Mouse (Mus musculus) olfactory bulb, adult 2 months (tissue): Measurements from ENCODE around the gene Ado. TPM values are rescaled to one million over a fixed set of nuclear protein-coding genes. Genes with fewer than 3 reads are reported as not detected.

Experiments used
- H3K27ac ChIP-seq: fragments of 200-500 bp; 2 replicates; pipeline ENCODE4 v1.5.1; 2012; ENCODE audit warnings: low read depth, low read length; ENCODE audit not compliant: insufficient read depth
- H3K4me1 ChIP-seq: fragments of 200-500 bp; 2 replicates; pipeline ENCODE4 v1.6.1; 2012; ENCODE audit warnings: low read length; ENCODE audit not compliant: control insufficient read depth, insufficient read depth
- H3K4me3 ChIP-seq: fragments of 200-500 bp; 2 replicates; pipeline ENCODE4 v1.5.1; 2012; ENCODE audit warnings: mild to moderate bottlenecking, low read depth, low read length, moderate library complexity; ENCODE audit not compliant: insufficient read depth
- CTCF ChIP-seq: fragments of 200-500 bp; IDR thresholded peaks from 2 replicates; pipeline ENCODE4 v1.5.1; 2012; ENCODE audit warnings: low read depth, mild to moderate bottlenecking, low read length, moderate library complexity; ENCODE audit not compliant: insufficient read depth
- POLR2A ChIP-seq: fragments of 200-500 bp; IDR thresholded peaks from 2 replicates; pipeline ENCODE4 v1.6.1; 2012; ENCODE audit warnings: mild to moderate bottlenecking, low read depth, low read length, moderate library complexity; ENCODE audit not compliant: insufficient read depth
- WGBS: fragments of 180-500 bp; shearing (Covaris S2); methylation state at CpG from one replicate; pipeline ENCODE4 v1.1.7; 2018; 5-methylcytosine and 5-hydroxymethylcytosine counted together
- polyA plus RNA-seq: library from polyadenylated mRNA; stranded (reverse); fragments of >200 nt; gene quantifications from 2 replicates; pipeline ENCODE4 v1.2.4, GENCODE M21; 2012; ENCODE audit warnings: low replicate concordance; ENCODE audit not compliant: missing spikeins, insufficient read depth, insufficient read length

Ado gene
- polyA plus RNA-seq = not detected in 2 replicates

DNA sequence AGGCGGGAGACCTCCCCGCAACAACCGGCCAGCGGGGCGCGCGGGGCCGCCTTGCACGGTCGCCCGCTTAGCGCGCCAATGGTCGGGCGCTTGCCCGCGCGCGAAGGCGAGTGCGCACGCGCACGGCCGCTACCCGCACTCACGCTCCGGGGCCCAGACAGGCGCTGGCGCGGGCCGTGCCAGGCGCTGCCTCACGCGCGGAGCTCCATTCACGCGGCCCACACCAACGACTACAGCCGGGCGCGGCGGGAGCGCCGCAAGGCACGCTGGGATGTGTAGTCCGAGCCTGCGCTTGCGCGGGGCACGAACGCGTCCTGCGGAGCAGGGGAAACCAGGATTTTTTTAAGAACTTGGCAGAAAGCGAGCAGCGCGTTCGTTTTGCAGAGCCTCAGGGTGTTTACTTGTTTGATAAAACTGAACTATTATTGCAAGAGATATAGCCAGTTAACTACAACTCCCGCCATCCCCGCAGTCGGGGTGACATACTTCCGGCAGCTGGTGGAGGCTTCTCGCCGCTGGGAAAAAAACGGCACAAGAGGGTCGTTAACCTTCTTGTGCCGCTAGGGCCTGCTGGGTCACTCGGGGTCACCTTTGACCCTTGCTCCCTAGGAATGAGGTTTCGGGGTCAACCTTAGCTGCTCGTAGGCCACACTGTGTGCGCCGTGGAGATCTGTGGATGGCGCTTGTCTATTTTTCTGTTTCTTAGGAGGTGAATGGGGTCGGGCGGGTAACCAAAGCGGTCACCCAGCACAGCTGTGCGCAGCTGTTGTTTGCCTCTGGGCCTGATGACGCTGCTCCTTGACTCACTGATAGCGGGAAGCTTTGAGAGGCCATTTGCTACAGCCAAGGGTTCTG lies at the start of gene Ado:
Gene Ado, minus strand, starts transcription at position 79 of the 855 bp plus-strand sequence.
- Histone ChIP-seq H3K27ac (peak within 1 kb of the TSS; percentile 95), H3K4me3 (peak within 1 kb of the TSS; percentile 62), H3K4me1 (peaks cover 10% of the 10 kb centered on the region)
- TF ChIP-seq CTCF (0 out of 2 replicates have a peak, but pooled peaks have one; percentile 23), POLR2A (peak; percentile 52)
- WGBS = under 1% methylated on average over 79 of the region's 79 CpGs

DNA sequence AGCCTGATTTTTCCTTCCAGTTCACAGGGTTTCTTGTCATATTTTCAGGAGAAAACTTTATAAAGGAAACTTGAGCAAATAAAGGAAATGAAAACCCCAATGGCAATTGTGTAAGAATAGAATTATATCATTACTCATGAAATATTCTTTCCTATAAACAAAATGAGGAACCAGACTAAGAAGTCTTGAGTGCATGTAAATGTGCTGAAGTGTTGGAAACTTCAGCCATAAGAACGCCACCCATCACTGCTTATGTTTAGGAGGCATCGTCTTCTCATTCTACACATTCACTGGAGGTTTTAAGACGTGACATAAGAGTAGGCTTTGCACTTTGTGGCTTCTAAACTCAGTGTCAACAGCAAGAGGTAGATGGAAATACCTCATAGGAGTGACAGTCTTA lies 46.5 kb upstream of the Ado start:
- Histone ChIP-seq H3K4me3 (no peak overlapping the region), H3K4me1 (no peaks in the 10 kb centered on the region), H3K27ac (no peak overlapping the region)
- TF ChIP-seq CTCF = no peak
- TF ChIP-seq POLR2A = no peak
- WGBS = 97% methylated on average over 3 of the region's 3 CpGs

DNA sequence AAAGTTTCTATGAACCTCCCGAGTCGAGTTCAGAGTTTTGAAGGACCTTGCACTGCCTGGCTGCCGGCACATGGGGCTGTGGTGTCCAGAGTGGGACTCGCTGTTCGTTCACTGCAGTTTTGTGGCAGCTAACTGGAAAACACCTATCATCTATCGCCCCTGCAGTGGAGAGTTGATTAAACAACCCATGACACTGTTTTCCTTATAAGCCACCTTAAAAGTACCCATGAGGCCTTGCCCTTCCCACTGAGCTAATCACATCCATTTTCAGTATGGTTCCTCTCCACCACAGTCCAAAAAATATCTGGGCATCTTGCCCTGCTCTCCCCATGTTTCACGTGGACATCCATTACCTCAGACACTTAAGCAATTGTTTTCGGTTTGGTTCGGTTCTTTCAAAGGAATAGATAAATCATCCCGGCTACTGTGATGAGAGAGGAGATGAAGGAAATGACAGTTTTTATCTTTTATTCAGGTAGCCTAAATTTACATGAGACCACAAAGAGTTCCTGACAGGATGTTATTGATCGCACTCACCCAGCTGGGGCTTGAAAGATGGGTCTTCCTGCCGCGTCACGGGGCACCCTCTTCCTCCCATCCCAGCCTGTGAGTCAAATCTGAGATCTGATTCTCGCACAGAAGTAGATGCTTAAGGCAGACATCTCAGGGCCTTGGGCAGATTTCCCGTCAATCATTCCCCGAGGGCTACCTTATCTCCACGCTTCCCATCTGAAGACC lies 37.3 kb upstream of the Ado start:
- TF ChIP-seq POLR2A (no peak), CTCF (no peak)
- H3K27ac ChIP-seq = no peak overlapping the region
- 92% methylated on average over 18 of the region's 18 CpGs for WGBS
- no peak overlapping the region for H3K4me3 ChIP-seq
- no peaks in the 10 kb centered on the region for H3K4me1 ChIP-seq

DNA sequence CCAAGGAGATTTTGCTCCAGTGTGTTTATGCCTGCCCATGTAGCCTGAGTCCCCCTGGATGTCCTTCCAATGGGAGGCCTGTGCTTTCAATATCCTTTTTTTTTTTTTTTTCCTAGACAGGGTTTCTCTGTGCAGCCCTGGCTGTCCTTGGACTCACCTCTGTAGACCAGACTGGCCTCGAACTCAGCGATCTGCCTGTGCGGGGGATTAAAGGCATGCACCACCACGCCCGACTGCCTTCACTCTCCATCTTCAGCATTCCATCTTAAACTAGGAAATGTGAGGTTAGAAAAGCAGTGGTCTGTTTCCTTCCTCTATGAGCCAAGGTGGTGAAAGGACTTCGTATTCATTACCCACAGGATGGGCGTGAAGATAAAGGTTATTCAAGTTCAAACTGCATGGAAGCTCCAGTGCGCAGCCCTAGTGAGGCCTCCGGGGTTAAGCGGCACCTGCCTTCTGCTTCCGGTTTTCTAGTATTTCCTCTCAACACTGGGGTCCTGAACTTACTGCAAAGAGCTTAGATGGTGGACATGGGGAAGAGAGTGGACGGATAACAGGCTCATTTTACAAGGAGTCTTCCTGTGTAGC lies 33.0 kb upstream of the Ado start:
- no peak overlapping the region for H3K27ac ChIP-seq

DNA sequence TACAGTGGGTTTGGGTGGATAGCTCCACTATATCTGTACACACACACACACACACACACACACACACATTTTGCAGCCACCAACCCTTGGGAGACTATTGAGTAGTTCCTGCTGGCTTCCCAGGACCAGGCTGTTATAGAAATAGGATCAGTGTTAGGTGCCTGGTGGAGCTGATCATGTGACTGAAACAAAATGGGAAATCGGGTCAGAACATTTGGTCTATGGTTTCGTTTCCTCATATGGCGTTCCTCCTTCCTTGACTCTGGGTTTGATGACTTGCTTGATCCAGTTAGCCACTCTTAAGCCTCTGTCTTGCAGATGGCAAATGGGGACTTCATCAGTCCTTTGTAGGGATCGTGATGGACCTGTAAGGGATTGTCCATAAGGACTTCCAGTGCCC lies 31.1 kb upstream of the Ado start:
- TF ChIP-seq CTCF (no peak), POLR2A (no peak)
- Histone ChIP-seq H3K27ac (no peak overlapping the region), H3K4me3 (no peak overlapping the region), H3K4me1 (no peaks in the 10 kb centered on the region)
- WGBS = 97% methylated on average over 4 of the region's 4 CpGs

More for the DNA sequence above, 33.0 kb upstream of the Ado start:
- no peak overlapping the region for H3K4me3 ChIP-seq
- no peak for TF ChIP-seq CTCF
- no peak for TF ChIP-seq POLR2A
- H3K4me1 ChIP-seq = no peaks in the 10 kb centered on the region
- 89% methylated on average over 12 of the region's 12 CpGs for WGBS

DNA sequence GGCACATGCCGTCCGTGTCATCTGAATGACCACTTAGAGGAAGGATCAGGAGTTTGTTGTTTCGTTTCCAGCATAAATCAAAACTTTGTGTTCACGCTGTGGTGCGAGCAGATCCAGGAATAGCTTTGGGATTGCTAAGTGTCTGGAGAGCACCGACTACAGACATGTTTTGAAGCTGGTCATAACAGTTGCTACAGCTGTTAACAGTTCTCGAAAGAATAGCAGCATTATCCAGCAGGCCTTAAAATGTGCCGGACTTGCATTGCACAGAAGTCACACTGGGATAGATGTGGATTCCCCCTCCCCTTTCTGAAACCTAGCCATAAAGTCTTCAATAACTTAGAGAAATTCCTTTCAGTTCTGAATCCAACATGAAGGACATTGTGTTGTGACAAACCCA lies 24.6 kb upstream of the Ado start:
- Histone ChIP-seq H3K4me1 (no peaks in the 10 kb centered on the region), H3K4me3 (no peak overlapping the region), H3K27ac (no peak overlapping the region)
- TF ChIP-seq CTCF = no peak
- no peak for TF ChIP-seq POLR2A
- 68% methylated on average over 8 of the region's 8 CpGs for WGBS

DNA sequence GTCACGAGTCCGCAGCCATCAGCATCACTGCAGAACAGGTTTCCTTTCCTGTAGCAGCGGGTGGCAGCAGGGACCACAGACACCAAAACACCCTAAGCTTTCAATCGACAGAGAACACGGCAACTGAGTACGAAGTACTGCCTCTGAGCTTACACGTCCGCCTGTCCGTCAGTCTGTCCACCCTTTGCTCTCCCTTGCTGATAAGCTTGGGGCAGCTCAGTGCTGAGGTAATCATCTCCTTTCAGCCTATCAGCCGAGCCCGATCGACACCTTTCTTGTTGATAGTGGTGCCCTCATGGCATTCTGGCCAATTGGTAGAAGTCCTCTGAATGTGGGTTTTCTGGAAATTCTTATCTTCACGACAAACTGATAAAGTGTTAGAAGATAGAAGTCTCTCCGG lies 22.7 kb upstream of the Ado start:
- Histone ChIP-seq H3K4me1 (no peaks in the 10 kb centered on the region), H3K4me3 (no peak overlapping the region), H3K27ac (no peak overlapping the region)
- WGBS = 92% methylated on average over 14 of the region's 14 CpGs
- TF ChIP-seq CTCF (no peak), POLR2A (no peak)

DNA sequence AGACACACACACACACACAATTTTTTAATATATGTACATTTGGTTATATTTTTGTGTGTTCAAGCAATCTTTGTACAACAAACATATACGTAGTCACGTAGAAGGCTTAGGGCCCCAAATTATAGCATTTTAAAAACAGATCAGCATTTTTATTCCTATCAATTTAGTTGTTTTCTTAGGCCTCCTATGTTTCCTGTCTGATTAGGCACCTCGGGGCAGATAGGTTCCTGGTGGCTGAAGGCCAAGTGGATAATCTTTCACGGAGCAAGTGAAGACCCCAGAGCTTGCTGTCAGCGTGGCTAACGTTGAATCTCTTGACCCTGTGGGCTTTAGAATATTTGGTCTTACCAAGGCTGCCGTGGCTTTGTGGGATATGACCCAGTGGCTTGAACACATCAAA lies 20.8 kb upstream of the Ado start:
- TF ChIP-seq POLR2A (no peak), CTCF (no peak)
- Histone ChIP-seq H3K27ac (no peak overlapping the region), H3K4me3 (no peak overlapping the region), H3K4me1 (no peaks in the 10 kb centered on the region; the same call in 1 of the 2 replicates)
- WGBS = 86% methylated on average over 7 of the region's 7 CpGs
